Mouse (Mus musculus) common myeloid progenitor, adult 5-6 weeks (primary cell): ENCODE results near the gene Atp11c. TPM values are rescaled to one million over a fixed set of nuclear protein-coding genes. Genes with fewer than 3 reads are reported as not detected.

ENCODE experiments used
- total RNA-seq: library from RNA; stranded (forward); fragments of 200-1000, 187-1606 nt; gene quantifications from 2 replicates; pipeline ENCODE4 v1.2.3, GENCODE M21; 2017

Gene Atp11c
- total RNA-seq, 1 experiment from 2014 or later, result 43.0 TPM

Other genes starting within 250 kb of the Atp11c start
- not detected in 2 replicates for gene Gm7073, start 53.4 kb downstream of the Atp11c start, total RNA-seq